19 mouse cellular contexts compared by ENCODE assay signal in the genomic region with DNA sequence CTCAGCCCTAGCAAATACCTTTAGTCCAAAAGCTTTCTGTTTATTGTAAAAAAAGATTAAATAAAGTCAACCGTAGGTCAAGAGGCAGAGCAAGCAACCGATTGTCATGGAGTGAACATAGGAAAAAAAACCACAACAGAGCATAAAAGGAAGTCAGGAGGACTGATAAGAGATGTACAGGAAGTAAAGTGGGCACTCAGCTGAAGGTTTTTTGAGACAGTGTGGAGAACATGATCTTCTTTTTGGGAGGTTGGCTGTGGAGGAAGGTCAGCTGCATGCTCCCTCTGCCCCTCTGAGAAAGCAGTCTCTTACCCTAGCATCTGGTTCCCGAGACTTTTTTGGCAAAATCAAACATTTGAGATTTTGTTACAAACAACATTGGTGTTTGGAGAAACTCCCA.
DNase-seq lines count a peak whose midpoint lies in the region; ATAC-seq and TF ChIP-seq lines count a peak whose summit lies in the region.
"Had no signal": no experiment of that assay in that cellular context is flagged by ENCODE, and none has a peak within 500 bp of the region (broad histone marks: within the 10 kb centered on the region; RNA-seq: fewer than 3 reads in every experiment).

No protein-coding gene starts in this region.

- no peak overlapping the region for H3K9ac ChIP-seq in heart, adult 2 months (ENCODE audit: low read depth, low read length)
- H3K9ac ChIP-seq: embryonic facial prominence, embryonic 12.5 days; forebrain, embryonic 13.5 days; forebrain, embryonic 15.5 days; forebrain, postnatal 0 days had no signal

- H3K27me3 ChIP-seq in megakaryocyte, embryonic 14.5 days (replicated peaks), result no peaks in the 10 kb centered on the region
- no peaks in the 10 kb centered on the region for H3K27me3 ChIP-seq in heart, adult 2 months (ENCODE audit: control insufficient read depth, insufficient read depth, low read length)
- H3K27me3 ChIP-seq: embryonic facial prominence, embryonic 12.5 days; forebrain, embryonic 13.5 days; forebrain, embryonic 15.5 days had no signal

- no peak for TF ChIP-seq EP300 in heart, adult 2 months (IDR thresholded peaks at IDR 0.05; ENCODE audit: insufficient read depth, low read depth, low read length)

- DNase-seq in heart, adult 2 months, result no peak
- DNase-seq in adrenal gland, adult 8-10 months, result no peak
- DNase-seq: adrenal gland, adult 2 months; adrenal gland, postnatal 14 days; adrenal gland, postnatal 36 days; cerebellum, adult 11-12 months; cerebellum, adult 8-10 months; cerebellum, adult 9-11 months; cerebellum, postnatal 14 days; cerebellum, postnatal 36 days; forebrain, postnatal 0 days had no signal

- intact Hi-C loops in heart, adult 2 months (cut with DNase I), result no loop called here

- no peak overlapping the region for H3K27ac ChIP-seq in heart, adult 2 months
- H3K27ac ChIP-seq: embryonic facial prominence, embryonic 10.5 days; embryonic facial prominence, embryonic 12.5 days; forebrain, embryonic 13.5 days; forebrain, embryonic 15.5 days had no signal

- no peaks in the 10 kb centered on the region for H3K79me2 ChIP-seq in heart, adult 2 months (replicated peaks; ENCODE audit: control insufficient read depth, insufficient read depth, low read length)

- TF ChIP-seq POLR2A in heart, adult 2 months (IDR thresholded peaks at IDR 0.05; ENCODE audit: insufficient read depth, low read depth, low read length), result no peak

- ATAC-seq in megakaryocyte, adult 5-6 weeks (ENCODE audit: poor library complexity, severe bottlenecking), result no peak
- peak; percentile 48 for ATAC-seq in granulocyte monocyte progenitor cell, adult 5-6 weeks (replicated peaks; ENCODE audit: poor library complexity, severe bottlenecking)
- peak; percentile 80 for ATAC-seq in megakaryocyte progenitor cell, adult 5-6 weeks (replicated peaks; ENCODE audit: poor library complexity)
- ATAC-seq: forebrain, embryonic 13.5 days; forebrain, embryonic 15.5 days; forebrain, postnatal 0 days had no signal

- no peaks in the 10 kb centered on the region for H3K9me3 ChIP-seq in megakaryocyte, embryonic 14.5 days
- H3K9me3 ChIP-seq: embryonic facial prominence, embryonic 10.5 days; embryonic facial prominence, embryonic 12.5 days; forebrain, embryonic 13.5 days; forebrain, embryonic 15.5 days had no signal

- no peaks in the 10 kb centered on the region for H3K36me3 ChIP-seq in megakaryocyte, embryonic 14.5 days (replicated peaks; ENCODE audit: low read length)
- no peaks in the 10 kb centered on the region for H3K36me3 ChIP-seq in heart, adult 2 months (ENCODE audit: control insufficient read depth, insufficient read depth, low read length)
- H3K36me3 ChIP-seq: embryonic facial prominence, embryonic 10.5 days; embryonic facial prominence, embryonic 12.5 days; forebrain, embryonic 15.5 days had no signal

- H3K4me1 ChIP-seq in megakaryocyte, embryonic 14.5 days, result peaks cover 22% of the 10 kb centered on the region
- H3K4me1 ChIP-seq in heart, adult 2 months (ENCODE audit: control insufficient read depth, insufficient read depth, low read length), result no peaks in the 10 kb centered on the region
- H3K4me1 ChIP-seq: embryonic facial prominence, embryonic 10.5 days; embryonic facial prominence, embryonic 12.5 days; forebrain, embryonic 13.5 days; forebrain, embryonic 15.5 days had no signal

- no peak for TF ChIP-seq CTCF in heart, adult 2 months (IDR thresholded peaks at IDR 0.05)

- H3K4me3 ChIP-seq in megakaryocyte, embryonic 14.5 days (replicated peaks), result peak overlapping the region; percentile 28
- no peak overlapping the region for H3K4me3 ChIP-seq in heart, adult 2 months
- H3K4me3 ChIP-seq: embryonic facial prominence, embryonic 10.5 days; embryonic facial prominence, embryonic 12.5 days; forebrain, embryonic 13.5 days; forebrain, embryonic 15.5 days had no signal

- WGBS in heart, adult 2 months, result 44% methylated on average over 3 of the region's 3 CpGs
